Mouse (Mus musculus) T-helper 17 cell (primary cell): ENCODE measurements around the gene Cypt2.
"Not testable (repeated sequence)": the region's sequence is repeated elsewhere in the genome, so short reads cannot be mapped to it uniquely, and the experiment has no call there.

Source experiments
- in situ Hi-C, 2 experiments: fragments of 300-600 bp; cut with MboI, MseI; formaldehyde crosslinking; loops; 1 replicate in 1 of 2; 2 replicates in 1 of 2; pipeline ENCODE4 v1.15.1; 2025; ENCODE audit warnings: high pct_unique_total_duplicates in 2 of 2

The Cypt2 gene

DNA sequence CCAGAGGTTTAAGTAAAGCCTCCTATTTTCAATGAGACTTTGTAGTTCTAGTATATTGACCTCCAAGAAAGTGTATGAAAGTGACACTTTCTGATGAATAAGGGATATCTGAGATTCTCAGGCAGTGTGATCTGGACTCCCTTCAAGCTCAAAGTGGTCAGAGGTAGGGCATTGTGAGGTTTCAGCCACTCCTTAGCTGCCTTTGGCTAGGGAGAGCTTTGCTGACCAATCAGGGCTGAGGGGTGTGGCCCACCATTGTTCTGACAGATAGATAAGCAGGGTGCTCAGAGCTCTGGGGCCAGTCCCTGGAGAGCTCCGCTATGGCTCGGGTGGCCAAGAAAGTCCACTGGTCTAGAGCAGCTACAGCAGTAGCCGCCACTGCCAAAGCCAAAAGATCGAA lies at the start of gene Cypt2:
Cypt2 (plus strand) TSS at position 301 of the 400 bp plus-strand sequence.
- in situ Hi-C loops = not testable (repeated sequence)

DNA sequence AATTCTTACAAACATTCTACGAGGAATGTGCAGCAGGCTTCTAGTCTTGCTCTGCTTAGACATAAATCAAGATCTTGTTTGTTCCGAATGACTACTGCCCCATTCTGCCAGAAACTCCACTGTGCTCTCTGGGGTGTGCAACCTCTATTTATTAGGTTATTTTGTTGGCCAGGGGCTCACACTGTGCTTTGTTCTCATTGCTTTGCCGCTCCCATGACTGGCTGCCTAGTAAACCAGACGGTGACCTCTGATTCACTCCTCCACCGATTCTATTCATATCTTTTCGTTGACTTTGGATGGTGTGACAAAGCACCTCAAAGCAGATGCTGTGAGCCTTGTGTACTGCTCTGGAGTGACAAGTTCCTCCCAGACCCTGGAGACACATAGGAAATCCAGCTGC lies 46.7 kb downstream of the Cypt2 start:
- in situ Hi-C loops = no loop called here
